Mouse (Mus musculus): Measurements from ENCODE around the gene Dnajb7. TPM values are rescaled to one million over a fixed set of nuclear protein-coding genes. Genes with fewer than 3 reads are reported as not detected.

Gene Dnajb7
- total RNA-seq, 2 experiments from 2014 or later = not detected

DNA sequence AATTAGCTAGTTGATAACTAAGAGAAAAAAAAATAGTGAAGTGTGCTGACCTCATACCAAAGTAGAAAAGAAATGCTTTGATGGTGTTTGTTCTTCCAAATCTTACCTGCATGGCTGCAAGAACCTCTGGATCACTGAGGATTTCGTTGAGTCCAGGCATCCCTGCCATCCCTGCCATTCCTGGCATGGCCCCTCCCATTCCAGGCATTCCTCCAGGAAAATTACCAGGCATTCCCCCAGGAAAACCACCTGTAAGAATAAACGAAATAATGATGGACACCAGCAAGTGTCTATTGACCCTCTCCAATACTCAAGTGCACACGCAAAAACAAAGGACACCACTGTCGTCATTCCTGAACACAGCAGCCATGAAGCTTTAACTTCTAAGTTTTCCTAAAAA, 41.9 kb downstream of the Dnajb7 start:
- intact Hi-C loops (cut with DNase I) = no loop called here

DNA sequence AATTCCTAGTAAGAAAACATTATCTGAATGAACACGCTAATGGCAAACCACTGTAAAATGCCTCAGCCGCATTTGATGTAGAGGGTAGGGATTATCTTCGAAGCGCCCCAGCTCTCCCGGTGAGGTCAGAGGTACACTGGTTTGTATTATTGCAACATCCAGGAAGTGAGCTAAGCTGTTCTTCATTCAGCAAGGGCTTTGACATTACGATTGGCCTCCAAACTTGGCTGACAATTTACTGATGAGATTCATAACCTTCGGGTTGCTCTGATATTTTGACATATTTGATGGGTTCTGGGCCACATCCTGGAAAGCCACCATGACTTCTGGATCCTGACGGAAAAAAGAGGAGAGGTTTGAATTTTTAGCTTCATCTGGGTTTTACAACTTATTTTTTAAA, 42.9 kb downstream of the Dnajb7 start:
- intact Hi-C loops (cut with DNase I) = no loop called here
- no peak for DNase-seq

More for the DNA sequence above, 41.9 kb downstream of the Dnajb7 start:
- DNase-seq = no peak

DNA sequence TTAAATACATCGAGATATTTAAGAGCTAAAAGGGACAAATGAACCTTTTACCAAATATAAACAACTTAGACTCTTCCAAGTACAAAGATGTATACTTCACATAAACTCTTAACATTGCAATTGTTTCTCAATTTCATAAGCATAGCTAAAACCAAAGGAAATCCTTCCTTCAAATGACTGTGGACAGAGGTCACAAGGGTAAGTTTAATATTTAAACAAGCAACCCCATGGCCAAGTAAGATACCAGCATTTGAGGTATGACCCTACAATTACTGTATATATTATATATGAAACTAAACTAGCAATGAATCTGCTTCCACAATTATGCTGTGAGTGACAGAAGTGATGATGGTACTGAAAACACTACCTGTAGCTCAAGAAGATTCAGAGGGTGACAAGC, 43.8 kb downstream of the Dnajb7 start:
- intact Hi-C loops (cut with DNase I) = no loop called here
- DNase-seq = no peak

DNA sequence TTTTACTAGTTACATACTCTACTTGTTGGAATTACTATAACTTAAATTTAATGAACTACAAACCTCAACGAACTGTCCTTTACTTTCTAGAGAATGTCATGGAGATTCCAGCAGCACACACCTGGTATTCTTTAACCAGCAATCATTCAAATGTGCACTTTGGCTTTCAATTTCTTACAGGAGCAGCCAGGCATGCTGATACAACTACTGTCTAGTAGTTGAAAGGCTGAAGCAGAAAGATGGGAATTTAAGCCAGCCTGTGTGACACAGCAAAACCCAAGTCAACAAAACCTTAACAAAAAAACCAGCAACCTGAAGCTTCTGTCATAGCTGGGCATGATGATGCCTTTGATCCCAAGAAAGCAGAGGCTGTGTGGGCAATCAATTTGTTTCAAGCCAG, 45.6 kb downstream of the Dnajb7 start:
- DNase-seq = no peak
- intact Hi-C loops (cut with DNase I) = no loop called here

DNA sequence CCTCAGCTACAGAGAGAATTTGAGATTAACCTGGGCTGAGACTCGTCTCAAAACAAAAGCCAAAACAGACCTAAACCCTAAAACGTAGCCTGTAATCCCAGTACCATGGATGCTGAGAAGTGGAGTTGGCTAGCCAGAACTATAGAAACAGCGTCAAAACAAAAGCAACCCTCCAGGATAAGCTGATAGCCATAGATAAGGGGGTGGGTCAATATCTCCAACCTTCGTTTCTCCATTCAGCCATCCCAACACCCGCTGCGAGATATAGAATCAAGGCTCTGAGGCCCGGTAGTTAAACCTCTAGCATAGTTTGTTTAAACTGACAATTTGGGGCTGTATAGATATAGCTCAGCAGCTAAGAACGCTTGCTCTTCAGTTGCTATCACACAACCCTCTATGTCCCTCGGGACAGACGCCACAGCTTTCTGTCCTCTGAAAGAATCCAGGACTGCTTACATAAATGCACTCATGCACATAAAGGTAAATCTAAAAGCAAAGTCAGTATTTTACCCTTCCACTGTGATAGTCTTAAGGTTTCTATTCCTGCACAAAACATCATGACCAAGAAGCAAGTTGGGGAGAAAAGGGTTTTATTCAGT, 46.6 kb downstream of the Dnajb7 start:
- intact Hi-C loops (cut with DNase I) = loop anchor here (2.0 kb wide), 1 partner anchor 37 kb away; no protein-coding TSS in a partner anchor
- peak in 1 of 2 experiments; percentile 5 for DNase-seq

DNA sequence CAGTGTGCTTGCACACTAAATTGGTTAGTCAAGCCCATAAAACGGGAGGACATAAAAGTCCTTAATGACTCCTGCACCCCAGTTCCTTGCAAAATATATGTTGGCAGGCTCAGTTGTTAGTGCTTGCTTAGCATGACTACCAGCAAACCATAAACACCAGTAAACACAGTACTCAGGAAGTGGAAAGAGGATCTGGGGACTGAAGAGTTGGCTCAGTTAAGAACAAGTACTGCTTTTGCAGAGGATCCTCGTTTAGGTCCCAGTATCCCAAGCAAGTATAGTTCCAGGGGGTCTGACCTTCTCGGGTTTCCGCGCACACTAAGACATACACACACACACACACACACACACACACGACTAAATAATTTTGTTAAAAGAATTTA, 47.1 kb downstream of the Dnajb7 start:
- intact Hi-C loops (cut with DNase I) = loop anchor here (2.0 kb wide), 1 partner anchor 38 kb away; no protein-coding TSS in a partner anchor
- no peak for DNase-seq

DNA sequence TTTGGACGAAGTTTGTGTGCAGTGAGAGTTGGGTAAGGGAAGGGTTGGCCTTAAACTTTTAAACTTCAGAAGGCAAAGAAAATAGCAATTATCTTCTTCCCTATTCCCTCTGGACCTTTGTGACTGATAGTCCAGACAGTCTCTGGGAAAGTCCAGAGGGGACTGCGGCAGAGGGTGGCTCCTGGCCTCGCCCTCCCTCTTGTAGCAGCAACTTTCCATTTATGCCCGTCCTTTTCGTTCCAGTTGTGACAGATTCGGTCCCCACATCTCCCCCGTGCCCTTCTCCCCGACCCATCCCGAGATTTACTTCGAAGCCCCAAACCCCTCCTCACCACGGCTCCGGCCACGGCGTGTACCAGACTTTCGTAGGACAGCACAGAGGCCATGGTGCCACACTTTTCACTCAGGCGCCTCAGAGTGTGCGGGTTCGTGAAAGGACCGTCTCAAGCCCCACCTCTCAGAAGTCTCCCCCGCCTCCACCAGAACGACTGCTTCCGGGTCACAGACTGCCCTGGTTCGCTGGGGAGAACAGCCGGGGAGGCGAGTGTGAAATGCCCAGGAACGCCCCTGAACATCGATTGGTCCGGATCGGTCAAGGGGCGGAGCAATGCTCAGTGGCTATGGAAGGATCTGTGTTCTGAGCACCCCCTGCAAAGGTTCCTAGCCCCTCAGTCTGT, 47.6 kb downstream of the Dnajb7 start, which contains the start of gene Slc25a17:
TSS of gene Slc25a17 (minus strand) at position 468 of the 677 bp plus-strand sequence.
- intact Hi-C loops (cut with DNase I) = loop anchor here (2.0 kb wide), 1 partner anchor 38 kb away; no protein-coding TSS in a partner anchor
- DNase-seq = peak; percentile 92 to 93

DNA sequence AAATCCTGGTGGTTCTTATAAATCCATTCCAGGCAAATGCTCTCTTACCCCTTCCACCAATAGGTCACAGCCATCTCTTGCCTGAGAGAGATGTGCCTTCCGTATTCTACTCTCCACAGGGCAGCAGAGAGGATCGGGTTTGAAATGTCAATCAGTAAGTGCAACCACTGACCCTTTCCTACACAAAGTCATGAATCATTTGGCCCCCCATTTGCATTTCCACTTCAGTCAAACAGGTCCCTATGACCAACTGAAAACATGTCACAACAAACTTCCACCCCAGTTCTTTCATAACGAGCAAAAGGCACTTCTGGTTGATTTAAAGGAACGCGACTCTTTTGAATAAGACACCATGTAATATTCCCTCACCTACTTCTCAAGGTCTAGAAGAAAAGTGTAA, 48.7 kb downstream of the Dnajb7 start:
- DNase-seq = no peak
- intact Hi-C loops (cut with DNase I) = no loop called here

DNA sequence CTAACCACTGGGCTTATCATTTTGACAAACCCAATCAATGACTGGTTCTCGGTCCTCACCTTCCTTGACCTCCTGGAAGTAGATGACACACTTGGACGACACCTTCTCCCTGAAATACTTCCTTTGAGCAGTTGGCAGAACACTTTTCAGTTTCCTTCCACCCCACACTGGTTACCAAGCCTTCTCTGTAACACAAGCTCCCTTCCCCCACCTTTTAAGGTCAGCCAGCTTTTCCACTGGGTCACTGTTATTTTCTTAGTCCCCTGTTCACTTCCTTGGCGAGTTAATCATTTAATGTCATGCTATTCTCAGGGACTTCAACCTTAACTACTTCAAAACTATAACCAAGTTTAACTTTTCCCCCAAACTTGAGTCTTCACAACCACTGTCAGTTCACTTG, 49.2 kb downstream of the Dnajb7 start:
- intact Hi-C loops (cut with DNase I) = no loop called here
- no peak for DNase-seq

DNA sequence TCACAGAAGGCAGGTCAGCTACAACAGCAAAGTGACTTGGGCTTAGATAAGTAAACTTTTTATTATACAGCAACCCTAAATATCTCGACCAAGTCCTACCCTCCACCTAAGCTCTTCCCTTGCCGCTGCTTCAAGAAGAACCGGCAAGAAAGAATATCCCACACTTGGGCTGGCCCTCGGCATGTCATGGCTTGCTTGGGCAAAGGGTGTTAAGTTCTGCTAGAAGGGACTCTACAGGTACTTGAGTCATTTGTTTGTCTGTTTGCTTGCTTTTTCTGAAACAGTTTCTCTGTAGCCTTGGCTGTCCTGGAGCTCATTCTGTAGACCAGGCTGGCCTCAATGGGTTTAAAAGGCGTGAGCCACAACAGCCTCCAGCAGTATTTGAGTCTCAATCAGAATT, 51.2 kb downstream of the Dnajb7 start:
- DNase-seq = no peak
- intact Hi-C loops (cut with DNase I) = no loop called here

Other genes starting within 250 kb of the Dnajb7 start
- gene Mrtfa, start 217.5 kb downstream of the Dnajb7 start, total RNA-seq (2021) = 10 to 100 TPM in 1 of 2 experiments, 1 to 10 TPM in 1; 8.0 to 11.1 TPM
- not detected for gene Mchr1, start 172.8 kb downstream of the Dnajb7 start, total RNA-seq (2021)
- 10 to 100 TPM; 15.7 to 18.0 TPM for gene Slc25a17, start 47.5 kb downstream of the Dnajb7 start, total RNA-seq (2021)
- 10 to 100 TPM; 98.6 to 99.5 TPM for gene St13, start 8.2 kb downstream of the Dnajb7 start, total RNA-seq (2021)
- 10 to 100 TPM; 13.3 TPM for gene Xpnpep3, start 8.2 kb downstream of the Dnajb7 start, total RNA-seq (2021)
- 100 to 1,000 TPM; 115 to 118 TPM for gene Rbx1, start 58.0 kb upstream of the Dnajb7 start, total RNA-seq (2021)
- gene Ep300, start 177.1 kb upstream of the Dnajb7 start, total RNA-seq (2021) = 10 to 100 TPM; 45.4 to 55.0 TPM